Mouse (Mus musculus) urinary bladder, postnatal 25 days (tissue): ENCODE measurements around the gene Csnk1g2.
A peak's percentile ranks its signal among the peaks of the same experiment; 100 is the strongest.
"Not testable (repeated sequence)": the region's sequence is repeated elsewhere in the genome, so short reads cannot be mapped to it uniquely, and the experiment has no call there.

Experiments used
- DNase-seq: peaks from one replicate; pipeline ENCODE4 v3.0.0; 2022; ENCODE audit warnings: low spot score

The Csnk1g2 gene

DNA sequence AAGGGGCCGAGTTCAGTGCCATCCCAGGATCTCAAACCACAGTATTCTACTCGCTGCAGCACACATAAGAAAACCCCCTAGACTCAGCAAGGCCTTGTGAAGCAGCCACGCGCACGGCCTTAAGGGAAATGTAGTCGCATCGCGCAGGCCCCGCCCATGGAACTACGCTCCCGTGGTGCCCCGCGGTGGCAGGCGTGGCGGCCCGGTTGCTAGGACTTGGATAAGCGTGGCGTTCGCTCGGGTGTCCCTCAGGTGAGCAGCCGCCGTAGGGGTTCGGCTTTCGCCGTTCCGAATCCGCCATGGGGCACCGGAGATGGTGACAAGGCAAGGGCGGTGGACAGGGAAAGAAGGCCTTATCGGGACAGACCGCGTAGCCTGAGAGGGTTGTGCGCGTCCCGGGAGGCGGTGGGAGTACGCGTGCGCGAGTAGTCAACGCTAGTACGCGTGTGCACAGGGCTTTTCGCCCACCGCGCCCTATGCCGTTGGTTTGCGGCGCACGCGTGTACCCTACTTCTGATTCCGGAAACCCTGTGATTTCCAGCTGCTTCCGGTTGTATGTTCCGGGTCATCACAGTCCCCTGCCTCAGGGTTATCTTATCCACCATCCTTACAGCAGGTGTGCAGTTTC is 19.8 kb upstream of the Csnk1g2 start, which contains the start of the genes Scamp4 and Adat3:
TSS of gene Scamp4 (plus strand) at position 175 of the 628 bp plus-strand sequence.
TSS of gene Adat3 (plus strand) at position 183 of the 628 bp plus-strand sequence.
- peak; percentile 91 for DNase-seq

DNA sequence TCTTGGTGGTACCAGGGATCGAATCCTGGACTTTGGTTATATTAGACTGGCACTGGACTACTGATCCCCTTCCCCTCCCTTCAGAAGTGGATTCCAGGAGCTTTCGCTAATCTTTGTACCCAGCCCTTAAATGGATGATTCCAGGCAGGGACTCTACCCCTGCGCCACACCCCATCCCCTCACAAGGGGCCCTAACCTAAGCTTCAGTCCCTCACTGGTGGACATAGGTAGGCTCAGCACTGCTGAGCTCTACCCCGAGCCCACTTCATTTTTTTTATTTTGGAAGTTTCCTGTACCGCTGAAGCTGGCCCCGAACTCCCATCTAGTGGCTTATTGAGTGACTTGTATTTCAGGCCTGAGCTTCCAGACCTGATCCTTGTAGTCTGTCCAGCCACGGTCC is 19.3 kb upstream of the Csnk1g2 start:
- DNase-seq = no peak

GRCm38 (mm10) chr10:80604001-80604509 is 18.6 kb upstream of the Csnk1g2 start:
- no peak for DNase-seq

DNA sequence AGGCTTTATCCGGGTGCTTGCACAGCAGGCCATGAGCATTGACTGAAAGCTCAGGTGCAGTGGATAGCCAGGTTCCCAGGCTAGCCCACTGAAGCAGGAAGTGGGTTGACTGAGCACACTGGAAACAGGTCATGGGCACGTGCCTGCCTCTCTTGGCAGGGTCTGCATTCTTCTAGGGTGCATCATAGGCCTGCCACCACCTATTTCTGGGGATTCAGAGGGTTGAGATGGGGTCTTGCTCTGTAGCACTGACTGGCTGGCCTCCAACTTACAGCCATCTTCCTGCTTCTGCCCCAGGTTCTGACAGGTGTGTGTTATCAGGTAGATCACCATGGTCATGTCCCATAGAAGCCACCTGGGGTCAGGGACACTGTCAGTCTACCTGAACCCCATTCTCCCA is 17.6 kb upstream of the Csnk1g2 start:
- no peak for DNase-seq

DNA sequence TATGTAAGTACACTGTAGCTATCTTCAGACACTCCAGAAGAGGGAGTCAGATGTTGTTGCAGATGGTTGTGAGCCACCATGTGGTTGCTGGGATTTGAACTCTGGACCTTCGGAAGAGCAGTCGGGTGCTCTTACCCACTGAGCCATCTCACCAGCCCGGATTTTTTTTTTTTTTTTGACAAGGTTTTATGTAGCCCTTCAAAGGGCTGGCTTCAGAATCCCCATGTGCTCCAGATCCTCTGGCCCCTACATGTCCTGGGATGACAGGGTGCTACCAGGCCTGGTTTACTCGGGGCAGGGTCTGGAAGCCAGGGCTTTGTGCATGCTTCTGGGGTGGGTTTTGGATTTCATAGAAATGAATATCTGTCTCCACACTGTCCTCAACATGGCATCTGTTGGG is 16.9 kb upstream of the Csnk1g2 start, which contains the start of gene Gm49322:
TSS of gene Gm49322 (plus strand) at position 301 of the 400 bp plus-strand sequence.
- DNase-seq = not testable (repeated sequence)

- no peak for DNase-seq
Measured at GRCm38 (mm10) chr10:80606306-80606705, 16.3 kb upstream of the Csnk1g2 start.

DNA sequence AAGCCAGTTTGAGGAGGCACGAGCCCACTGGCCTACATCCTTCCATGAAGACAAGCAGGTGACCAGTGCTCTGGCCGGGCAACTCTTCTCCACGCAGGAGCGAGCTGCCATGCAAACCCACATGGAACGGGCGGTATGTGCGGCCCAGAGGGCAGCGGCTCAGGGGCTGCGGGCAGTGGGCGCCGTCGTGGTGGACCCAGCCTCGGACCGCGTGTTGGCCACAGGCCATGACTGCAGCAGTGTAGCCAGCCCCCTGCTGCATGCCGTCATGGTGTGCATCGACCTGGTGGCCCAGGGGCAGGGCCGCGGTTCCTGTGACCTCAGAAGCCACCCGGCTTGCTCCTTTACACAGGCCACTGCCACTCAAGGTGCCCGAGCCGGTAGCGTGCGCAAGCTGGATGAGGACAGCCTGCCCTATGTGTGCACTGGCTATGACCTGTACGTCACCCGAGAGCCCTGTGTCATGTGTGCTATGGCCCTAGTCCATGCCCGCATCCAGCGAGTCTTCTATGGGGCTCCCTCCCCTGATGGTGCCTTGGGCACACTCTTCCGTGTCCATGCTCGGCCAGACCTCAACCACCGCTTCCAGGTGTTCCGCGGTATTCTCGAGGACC is 15.8 kb upstream of the Csnk1g2 start:
- DNase-seq = no peak

DNA sequence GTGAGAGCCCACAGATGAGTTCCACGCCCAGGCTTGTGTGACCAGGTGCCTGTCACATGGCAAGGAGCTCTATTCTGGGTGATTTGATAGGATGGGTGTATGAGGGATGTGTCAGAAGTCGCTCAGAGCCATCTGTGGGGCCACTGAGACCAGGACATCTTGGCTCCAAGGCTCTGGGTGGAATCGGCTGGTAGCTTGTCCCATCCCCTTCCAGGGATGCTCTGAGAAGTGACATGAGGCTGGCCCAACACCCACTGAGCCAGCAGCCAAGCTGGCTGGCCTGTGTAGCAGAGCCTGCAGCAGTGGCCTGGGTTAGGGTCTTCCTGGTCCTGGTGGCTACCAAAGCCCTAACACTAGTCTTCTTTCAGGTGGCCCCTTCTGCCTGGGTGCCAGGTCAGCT is 14.2 kb upstream of the Csnk1g2 start:
- DNase-seq = no peak

DNA sequence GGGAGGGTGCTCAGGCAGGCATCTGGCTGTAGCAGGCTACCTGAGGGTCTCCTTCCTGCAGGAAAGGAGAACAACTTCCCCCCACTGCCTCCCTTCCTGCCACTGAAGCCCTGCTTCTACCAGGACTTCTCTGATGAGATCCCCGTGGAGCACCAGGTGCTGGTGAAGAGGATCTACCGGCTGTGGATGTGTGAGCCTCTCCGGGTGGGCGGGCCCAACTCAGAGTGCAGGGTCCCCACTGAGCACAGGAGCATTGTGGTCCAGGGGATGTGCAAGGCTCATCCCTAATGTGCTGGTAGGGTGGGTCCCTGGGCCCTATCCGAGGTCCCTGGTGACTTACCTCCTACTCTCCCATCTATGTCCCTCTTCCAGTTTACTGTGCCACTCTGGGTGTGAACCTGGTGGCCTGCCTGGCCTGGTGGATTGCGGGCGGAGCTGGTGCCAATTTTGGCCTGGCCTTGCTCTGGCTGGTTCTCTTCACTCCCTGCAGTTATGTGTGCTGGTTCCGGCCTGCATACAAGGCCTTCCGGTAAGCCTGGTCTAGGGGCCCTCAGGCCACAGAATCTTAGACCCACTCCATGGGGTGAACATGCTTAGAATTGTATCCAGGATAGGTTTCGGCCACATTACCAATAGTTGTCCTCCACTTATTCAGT is 13.2 kb upstream of the Csnk1g2 start:
- no peak for DNase-seq

- no peak for DNase-seq
Measured at GRCm38 (mm10) chr10:80610116-80610785, 12.4 kb upstream of the Csnk1g2 start.

DNA sequence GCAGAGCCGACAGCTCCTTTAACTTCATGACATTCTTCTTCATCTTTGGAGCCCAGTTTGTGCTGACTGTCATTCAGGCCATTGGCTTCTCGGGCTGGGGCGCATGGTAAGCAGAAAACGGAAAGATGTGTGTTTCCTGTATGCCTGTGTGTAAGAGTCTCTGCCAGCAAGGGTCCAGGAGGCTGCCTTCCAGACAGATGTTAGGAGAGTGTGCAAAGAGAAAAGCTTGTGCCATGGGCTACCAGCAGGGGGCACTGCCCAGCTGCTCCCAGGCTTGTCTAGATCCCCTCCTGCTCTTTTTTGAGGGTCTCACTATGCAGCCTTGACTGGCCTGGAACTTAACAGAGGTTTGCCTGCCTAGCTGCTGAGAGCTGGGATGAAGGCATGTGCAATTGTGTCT is 11.6 kb upstream of the Csnk1g2 start:
- peak; percentile 30 for DNase-seq

DNA sequence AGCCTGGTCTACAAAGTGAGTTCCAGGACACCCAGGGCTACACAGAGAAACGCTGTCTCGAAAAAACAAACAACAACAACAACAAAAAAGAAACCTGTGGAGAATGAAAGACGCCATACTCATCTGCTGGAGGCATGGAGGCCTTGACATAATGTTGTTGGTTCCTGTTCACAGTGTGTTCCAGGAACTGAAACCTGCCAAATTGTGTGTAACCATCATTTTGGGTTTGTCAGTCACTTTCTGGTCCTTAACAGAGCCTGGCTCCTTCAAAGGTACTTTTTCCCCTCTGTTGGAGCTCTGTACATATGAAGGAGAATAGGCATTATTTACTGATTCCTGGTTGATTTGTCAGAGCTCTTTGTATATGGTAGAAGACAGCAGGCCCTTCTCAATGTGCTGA is 10.7 kb upstream of the Csnk1g2 start:
- no peak for DNase-seq

DNA sequence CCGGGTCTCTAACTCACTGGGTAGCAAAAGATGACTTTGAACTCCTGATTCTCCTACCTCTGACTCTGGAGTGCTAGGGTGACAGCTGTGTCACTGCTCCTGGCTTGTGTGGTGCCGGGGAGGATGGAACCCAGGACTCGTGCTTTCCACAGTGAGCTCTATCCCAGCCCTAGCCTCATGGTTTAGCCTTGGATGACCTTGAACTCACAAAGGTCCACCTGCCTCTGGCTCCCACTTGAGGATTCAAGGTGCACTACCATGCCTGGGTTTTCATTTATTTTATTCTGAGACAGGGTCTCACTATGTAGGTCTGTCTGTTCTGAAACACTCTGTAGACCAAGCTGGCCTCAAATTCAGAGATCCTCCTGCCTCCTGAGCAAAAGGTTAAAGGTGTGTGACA is 8.8 kb upstream of the Csnk1g2 start:
- no peak for DNase-seq

DNA sequence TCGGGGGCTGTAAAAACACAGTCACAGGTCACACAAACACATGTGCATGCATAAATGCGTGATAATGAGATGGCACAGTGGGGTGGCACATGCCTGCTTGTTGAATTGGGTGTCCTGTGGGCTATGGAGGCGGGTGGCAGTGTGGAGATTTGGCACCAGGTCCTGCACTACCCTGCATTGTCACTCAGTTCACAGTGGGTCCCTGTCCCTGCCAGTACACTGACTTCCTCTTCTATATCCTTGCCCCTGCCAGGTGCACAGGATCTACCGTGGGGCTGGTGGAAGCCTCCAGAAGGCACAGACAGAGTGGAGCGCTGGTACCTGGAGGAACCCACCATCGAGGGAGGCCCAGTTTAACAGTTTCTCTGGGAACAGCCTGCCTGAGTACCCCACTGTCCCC is 8.3 kb upstream of the Csnk1g2 start:
- DNase-seq = no peak

GRCm38 (mm10) chr10:80618181-80618580 is 4.5 kb upstream of the Csnk1g2 start:
- no peak for DNase-seq

DNA sequence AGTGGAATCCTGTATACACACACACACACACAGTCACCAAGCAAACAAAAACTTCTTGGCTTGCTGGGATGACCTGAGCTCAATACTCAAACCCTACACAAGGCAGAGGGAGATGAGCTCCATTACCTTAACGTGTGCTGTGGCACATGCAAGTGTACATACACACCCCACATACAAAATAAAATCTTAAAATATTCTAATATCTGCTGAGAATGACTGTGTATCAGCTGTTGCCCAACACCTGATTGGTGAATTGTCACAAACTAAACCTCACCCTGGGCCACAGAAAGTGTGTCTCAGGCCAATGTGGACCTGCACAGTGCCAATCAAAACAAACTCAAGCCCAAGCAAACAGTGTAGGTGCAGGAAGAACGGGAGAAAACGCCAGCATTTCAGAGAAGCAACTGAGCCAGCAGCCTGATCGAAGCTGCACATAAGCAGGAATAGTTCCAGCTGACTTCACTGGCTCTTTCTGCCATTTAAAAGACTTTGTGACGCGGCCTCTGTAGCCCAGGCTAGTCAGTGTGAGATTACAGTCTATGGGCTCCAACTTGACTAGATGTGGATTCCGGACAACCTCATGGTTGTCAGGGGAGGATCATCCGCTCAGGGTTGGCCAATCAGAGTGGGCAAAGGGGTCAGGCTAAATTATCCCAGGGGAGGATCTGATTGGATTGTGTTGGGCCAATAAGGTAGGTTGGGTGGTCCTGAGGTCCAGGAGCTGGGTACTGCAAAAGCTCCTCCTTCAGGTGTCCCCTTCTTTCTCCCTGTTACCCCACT is 3.0 kb upstream of the Csnk1g2 start:
- DNase-seq = no peak

- no peak for DNase-seq
Measured at GRCm38 (mm10) chr10:80620365-80620764, 2.3 kb upstream of the Csnk1g2 start.

- no peak for DNase-seq
Measured at GRCm38 (mm10) chr10:80620796-80621689, 1.6 kb upstream of the Csnk1g2 start.

- no peak for DNase-seq
Measured at GRCm38 (mm10) chr10:80621690-80621939, 1.0 kb upstream of the Csnk1g2 start.

DNA sequence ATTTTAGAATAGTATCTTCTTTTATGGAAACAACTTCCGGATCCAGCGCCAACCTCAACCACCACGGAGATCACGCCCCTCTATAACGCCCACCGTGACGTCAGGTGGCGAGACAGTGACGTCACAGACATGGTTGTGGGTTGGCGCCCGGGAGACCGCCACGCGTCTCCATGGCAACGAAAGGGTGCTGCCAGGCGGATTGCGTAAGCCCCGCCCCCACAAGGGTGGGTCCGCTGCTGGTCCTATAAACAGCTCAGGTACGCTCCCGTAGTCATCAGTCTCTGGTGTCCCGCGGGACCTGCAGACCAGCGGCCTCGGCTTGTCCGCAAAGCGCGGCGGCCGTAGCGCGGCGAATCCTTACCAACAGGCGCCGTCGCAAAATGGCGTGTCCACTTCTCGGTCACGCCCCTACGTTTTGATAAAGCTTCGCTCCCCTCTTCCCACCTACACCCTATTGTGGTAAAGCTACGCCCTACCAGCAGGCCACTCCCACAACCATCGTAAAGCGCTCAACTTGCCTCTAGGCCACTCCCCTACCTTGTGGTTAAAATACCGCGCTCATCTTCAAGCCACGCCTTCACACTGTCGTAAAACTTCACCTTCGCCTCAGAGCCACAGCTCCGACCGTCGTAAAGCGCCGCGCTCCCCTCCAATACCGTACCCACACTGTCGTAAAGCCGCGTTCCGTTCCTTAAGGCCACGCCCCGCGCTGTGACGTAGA is 538 bp upstream of the Csnk1g2 start:
- DNase-seq = peak; percentile 100
